Mouse (Mus musculus): ENCODE results near the gene Ttyh1. TPM values are rescaled to one million over a fixed set of nuclear protein-coding genes. Genes with fewer than 3 reads are reported as not detected.

Gene Ttyh1
- total and polyA plus RNA-seq, 3 experiments = 0.08 to 0.17 TPM; not detected in 1

DNA sequence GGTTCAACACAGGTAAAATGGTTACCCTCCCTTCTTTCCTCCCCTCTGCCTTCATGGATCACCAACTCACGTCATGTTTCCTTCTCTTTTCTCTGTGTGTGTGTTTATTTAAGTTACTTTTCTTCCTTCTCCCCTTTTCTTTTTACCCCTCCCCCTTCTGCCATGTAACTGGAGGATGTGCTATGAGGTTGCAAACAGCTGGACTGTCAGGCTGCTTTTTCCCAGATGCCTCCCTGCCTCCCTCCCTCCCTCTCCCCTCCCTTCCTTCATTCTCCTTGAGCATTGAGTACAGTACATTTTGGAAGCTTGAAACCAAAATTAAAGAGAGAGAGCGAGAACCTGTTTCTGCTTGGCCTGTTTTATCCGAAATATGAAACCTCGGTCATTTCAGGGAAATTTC is 28.6 kb downstream of the Ttyh1 start:
- peaks cover 2% of the 10 kb centered on the region; the same call in 1 of the 2 replicates for H3K79me2 ChIP-seq (replicated peaks; ENCODE audit: control insufficient read depth, extremely low read depth, insufficient read depth, poor library complexity, severe bottlenecking)
- TF ChIP-seq ZMIZ1 (IDR thresholded peaks at IDR 0.05; ENCODE audit: low read depth, low read length) (no peak), MXI1 (IDR thresholded peaks at IDR 0.05; ENCODE audit: low read depth, low read length) (no peak), NELFE (IDR thresholded peaks at IDR 0.05; ENCODE audit: low read depth, low read length) (no peak), E2F4 (IDR thresholded peaks at IDR 0.05; ENCODE audit: insufficient replicate concordance, low read depth, low read length) (no peak)
- H3K9ac ChIP-seq (ENCODE audit: insufficient read depth, low read depth) = no peak overlapping the region
- dilution Hi-C loops (cut with MboI; ENCODE audit: extremely low pct_ligation_motif_present, extremely low pct_unique_long_range_greater_than_20kb, low sequenced_read_pairs) = no loop called here
- in situ Hi-C loops (cut with MboI; ENCODE audit: low pct_ligation_motif_present, low pct_unique_long_range_greater_than_20kb, low sequenced_read_pairs) = no loop called here
- H3K9me3 ChIP-seq (replicated peaks; ENCODE audit: low read length) = no peaks in the 10 kb centered on the region
- DNase-seq (ENCODE audit: extremely low read depth) = no peak
- H3K4me2 ChIP-seq (ENCODE audit: insufficient read depth, low read depth, poor library complexity, severe bottlenecking) = peak overlapping the region; percentile 85; the same call in 1 of the 2 replicates
- peaks cover 14 to 32% of the 10 kb centered on the region in 2 experiments for H3K4me1 ChIP-seq (ENCODE audit: control insufficient read depth in 1 of 2, insufficient read depth in 2 of 2)
- no peaks in the 10 kb centered on the region for H3K27me3 ChIP-seq (replicated peaks)
- peaks cover 53 to 57% of the 10 kb centered on the region in 2 experiments for H3K36me3 ChIP-seq (replicated peaks in 1 of 2; ENCODE audit: control insufficient read depth in 1 of 2, insufficient read depth in 1 of 2, low read length in 1 of 2)
- no peak overlapping the region for H3K27ac ChIP-seq (ENCODE audit: insufficient read depth, low read depth)
- no peak overlapping the region for H3K4me3 ChIP-seq (replicated peaks in 1 of 3; ENCODE audit: low read depth in 2 of 3, low read length in 2 of 3, poor library complexity in 1 of 3)

DNA sequence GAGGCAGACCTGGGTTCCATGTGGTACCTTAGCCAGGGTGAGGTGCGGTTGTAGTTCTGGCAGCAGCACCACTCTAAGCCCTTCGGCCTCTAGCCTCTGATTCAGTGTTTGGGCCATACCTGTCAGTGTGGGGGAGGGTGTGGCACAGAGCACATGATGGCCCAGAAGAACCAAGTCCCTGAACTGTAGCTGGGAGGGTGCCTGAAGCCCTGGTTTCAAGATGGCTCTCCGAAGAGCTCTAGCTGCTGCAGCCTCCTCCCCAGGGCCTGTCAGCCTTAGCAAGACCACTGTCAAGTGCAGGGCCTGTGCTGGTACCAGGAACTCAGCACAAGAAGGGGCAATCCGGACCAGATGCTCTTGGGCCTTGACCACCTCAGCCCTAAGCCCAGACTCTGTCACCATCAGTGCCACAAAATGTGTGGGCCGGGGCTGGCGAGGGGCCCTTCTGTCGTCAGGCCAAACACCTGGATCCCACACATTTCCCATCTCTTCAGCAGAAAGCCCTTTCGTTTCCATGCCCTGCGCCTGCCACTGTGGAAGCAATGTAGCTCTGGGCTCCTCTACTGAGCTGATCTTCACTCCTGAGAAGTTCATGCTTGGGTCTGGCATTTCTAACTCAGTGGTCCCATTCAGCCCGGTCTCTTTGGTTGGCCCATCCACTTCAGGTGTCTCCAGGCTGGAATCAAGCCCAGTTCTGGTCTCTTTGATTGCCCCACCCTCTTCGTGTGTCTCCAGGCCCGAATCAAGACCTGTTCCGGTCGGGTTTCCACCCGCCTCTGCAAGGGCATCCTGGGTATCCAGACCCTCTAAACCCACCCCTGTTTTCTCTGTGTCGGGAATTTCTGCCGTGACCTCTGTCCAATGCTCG is 29.4 kb downstream of the Ttyh1 start:
- Histone ChIP-seq H3K9me3 (replicated peaks; ENCODE audit: low read length) (no peaks in the 10 kb centered on the region), H3K36me3 (replicated peaks in 1 of 2; ENCODE audit: control insufficient read depth in 1 of 2, insufficient read depth in 1 of 2, low read length in 1 of 2) (peaks cover 46 to 50% of the 10 kb centered on the region in 2 experiments), H3K4me3 (replicated peaks in 1 of 3; ENCODE audit: low read depth in 2 of 3, low read length in 2 of 3, poor library complexity in 1 of 3) (peak overlapping the region; percentile 76 to 85 (median 83)), H3K4me2 (ENCODE audit: insufficient read depth, low read depth, poor library complexity, severe bottlenecking) (peak overlapping the region; percentile 85), H3K79me2 (replicated peaks; ENCODE audit: control insufficient read depth, extremely low read depth, insufficient read depth, poor library complexity, severe bottlenecking) (peaks cover 2% of the 10 kb centered on the region; the same call in 1 of the 2 replicates), H3K4me1 (ENCODE audit: control insufficient read depth in 1 of 2, insufficient read depth in 2 of 2) (peaks cover 14 to 32% of the 10 kb centered on the region in 2 experiments), H3K27me3 (replicated peaks) (no peaks in the 10 kb centered on the region), H3K27ac (ENCODE audit: insufficient read depth, low read depth) (peak overlapping the region; percentile 95), H3K9ac (ENCODE audit: insufficient read depth, low read depth) (peak overlapping the region; percentile 70)
- DNase-seq (ENCODE audit: extremely low read depth) = no peak
- no peak for TF ChIP-seq MAX (IDR thresholded peaks at IDR 0.05; ENCODE audit: low read length)
- TF ChIP-seq ETS1 (conservative IDR thresholded peaks at IDR 0.05; ENCODE audit: low read depth, low read length) = no peak
- TF ChIP-seq CHD2 (IDR thresholded peaks at IDR 0.05; ENCODE audit: low read length) = 0 out of 2 replicates have a peak, but pooled peaks have one; percentile 18
- peak; percentile 85 for TF ChIP-seq POLR2AphosphoS2 (IDR thresholded peaks at IDR 0.05; ENCODE audit: low read depth, low read length)
- no peak for TF ChIP-seq SMC3 (IDR thresholded peaks at IDR 0.05; ENCODE audit: low read depth, low read length)
- no peak for TF ChIP-seq IRF4 (IDR thresholded peaks at IDR 0.05; ENCODE audit: low read depth, low read length)
- no peak for TF ChIP-seq MYC (IDR thresholded peaks at IDR 0.05; ENCODE audit: low read depth, low read length)
- TF ChIP-seq ZMIZ1 (IDR thresholded peaks at IDR 0.05; ENCODE audit: low read depth, low read length) = peak; percentile 35; the same call in 1 of the 2 replicates
- dilution Hi-C loops (cut with MboI; ENCODE audit: extremely low pct_ligation_motif_present, extremely low pct_unique_long_range_greater_than_20kb, low sequenced_read_pairs) = no loop called here
- in situ Hi-C loops (cut with MboI; ENCODE audit: low pct_ligation_motif_present, low pct_unique_long_range_greater_than_20kb, low sequenced_read_pairs) = no loop called here
